Mouse (Mus musculus) heart, adult 2 months (tissue): ENCODE results near the gene Vps37b.

Experiments
- EP300 ChIP-seq: fragments of 200-500 bp; IDR thresholded peaks from 2 replicates; pipeline ENCODE4 v1.6.1; 2011; ENCODE audit warnings: low read depth, low read length, control low read depth; ENCODE audit not compliant: insufficient read depth
- POLR2A ChIP-seq: fragments of 200-500 bp; IDR thresholded peaks from 2 replicates; pipeline ENCODE4 v1.6.1; 2011; ENCODE audit warnings: mild to moderate bottlenecking, low read depth, low read length, control low read depth; ENCODE audit not compliant: insufficient read depth

DNA sequence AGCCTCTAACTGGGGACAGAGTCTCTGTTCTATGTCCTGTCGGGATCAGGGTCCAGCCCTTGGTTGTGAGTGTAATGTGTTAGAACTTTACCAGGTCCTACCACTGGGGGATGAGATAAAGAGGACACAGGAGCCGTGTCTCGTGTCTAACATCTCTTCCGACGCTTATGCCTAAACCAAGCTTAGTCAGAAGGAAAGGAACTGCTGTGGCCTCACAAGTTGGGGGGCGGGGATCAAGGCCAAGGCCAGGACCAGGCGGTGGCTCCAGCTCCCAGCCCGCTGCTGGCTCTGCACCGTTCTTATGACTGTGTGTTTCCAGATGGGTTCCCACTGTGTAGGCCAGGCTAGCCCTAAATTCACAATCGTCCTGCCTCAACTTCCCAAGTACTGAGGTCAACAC is 19.2 kb downstream of the Vps37b start:
- TF ChIP-seq POLR2A (no peak), EP300 (no peak)
